Mouse (Mus musculus) heart, adult 2 months (tissue): Measurements from ENCODE around the gene Pigm. TPM values are rescaled to one million over a fixed set of nuclear protein-coding genes. Genes with fewer than 3 reads are reported as not detected.

Experiments used
- DNase-seq, 2 experiments: peaks; one replicate each; pipeline ENCODE4 v3.0.0; 2021
- H3K27ac ChIP-seq: fragments of 200-600 bp; 2 replicates; pipeline ENCODE4 v1.8.1; 2022
- H3K27me3 ChIP-seq: fragments of 200-500 bp; 2 replicates; pipeline ENCODE4 v1.6.1; 2012; ENCODE audit warnings: mild to moderate bottlenecking, low read length, inconsistent platforms, mixed read lengths; ENCODE audit not compliant: control insufficient read depth, insufficient read depth
- H3K36me3 ChIP-seq: fragments of 200-500 bp; 2 replicates; pipeline ENCODE4 v1.6.1; 2012; ENCODE audit warnings: low read length, inconsistent platforms; ENCODE audit not compliant: control insufficient read depth, insufficient read depth
- H3K4me1 ChIP-seq: fragments of 200-500 bp; 2 replicates; pipeline ENCODE4 v1.6.1; 2011; ENCODE audit warnings: low read length; ENCODE audit not compliant: control insufficient read depth, insufficient read depth
- H3K4me3 ChIP-seq: fragments of 200-600 bp; 2 replicates; pipeline ENCODE4 v1.8.1; 2022
- H3K79me2 ChIP-seq: fragments of 200-500 bp; replicated peaks from 2 replicates; pipeline ENCODE4 v1.6.1; 2012; ENCODE audit warnings: mild to moderate bottlenecking, inconsistent platforms, low read length, moderate library complexity, mixed read lengths; ENCODE audit not compliant: control insufficient read depth, insufficient read depth
- H3K9ac ChIP-seq: fragments of 200-500 bp; 2 replicates; pipeline ENCODE4 v1.6.1; 2012; ENCODE audit warnings: low read depth, mild to moderate bottlenecking, control low read depth, inconsistent platforms, low read length, mixed read lengths
- CTCF ChIP-seq: fragments of 200-600 bp; IDR thresholded peaks from 2 replicates; pipeline ENCODE4 v1.8.1; 2022; ENCODE audit warnings: antibody characterized with exemption, mild to moderate bottlenecking, moderate library complexity
- EP300 ChIP-seq: fragments of 200-500 bp; IDR thresholded peaks from 2 replicates; pipeline ENCODE4 v1.6.1; 2011; ENCODE audit warnings: low read depth, low read length, control low read depth; ENCODE audit not compliant: insufficient read depth
- POLR2A ChIP-seq: fragments of 200-500 bp; IDR thresholded peaks from 2 replicates; pipeline ENCODE4 v1.6.1; 2011; ENCODE audit warnings: mild to moderate bottlenecking, low read depth, low read length, control low read depth; ENCODE audit not compliant: insufficient read depth
- WGBS: fragments of 180-500 bp; shearing (Covaris S2); methylation state at CpG from one replicate; pipeline ENCODE4 v1.1.7; 2018; 5-methylcytosine and 5-hydroxymethylcytosine counted together
- intact Hi-C: fragments of 180-260 bp; cut with DNase I; formaldehyde crosslinking; loops from one replicate; pipeline ENCODE4 v1.15.1; 2025
- polyA plus RNA-seq: library from polyadenylated mRNA; depleted of rRNA; stranded (reverse); fragments of >200 nt; gene quantifications from 2 replicates; pipeline ENCODE4 v1.2.3, GENCODE M21; 2012
- total RNA-seq, 2 experiments: library from RNA; stranded (reverse); gene quantifications; 2 replicates each; pipeline ENCODE4 v1.2.3; 2021

Gene Pigm
- total and polyA plus RNA-seq, 3 experiments = 3.3 to 4.2 (median 3.8) TPM

GRCm38 (mm10) chr1:172382090-172382489 lies 5.7 kb downstream of the Pigm start:
- H3K27ac ChIP-seq = no peak overlapping the region
- no peaks in the 10 kb centered on the region for H3K27me3 ChIP-seq
- 98% methylated on average over 1 of the region's 1 CpGs for WGBS
- H3K79me2 ChIP-seq = no peaks in the 10 kb centered on the region
- H3K4me1 ChIP-seq = peaks cover 4% of the 10 kb centered on the region
- no peak for TF ChIP-seq POLR2A
- no peak for TF ChIP-seq EP300
- no peak for TF ChIP-seq CTCF
- H3K9ac ChIP-seq = no peak overlapping the region
- no peak overlapping the region for H3K4me3 ChIP-seq
- peaks cover 24% of the 10 kb centered on the region for H3K36me3 ChIP-seq
- intact Hi-C loops = no loop called here
- DNase-seq = no peak

- no peak for DNase-seq
- Histone ChIP-seq H3K27me3 (no peaks in the 10 kb centered on the region), H3K4me1 (no peaks in the 10 kb centered on the region), H3K79me2 (no peaks in the 10 kb centered on the region), H3K9ac (no peak overlapping the region), H3K36me3 (no peaks in the 10 kb centered on the region), H3K4me3 (no peak overlapping the region), H3K27ac (no peak overlapping the region)
- WGBS = 86% methylated on average over 5 of the region's 5 CpGs
- TF ChIP-seq CTCF (no peak), POLR2A (no peak)
- intact Hi-C loops = no loop called here
These were observed 10.9 kb downstream of the Pigm start for GRCm38 (mm10) chr1:172387246-172387645.

GRCm38 (mm10) chr1:172390769-172391168 lies 14.4 kb downstream of the Pigm start:
- Histone ChIP-seq H3K4me1 (no peaks in the 10 kb centered on the region), H3K4me3 (no peak overlapping the region), H3K27ac (no peak overlapping the region), H3K79me2 (no peaks in the 10 kb centered on the region), H3K36me3 (no peaks in the 10 kb centered on the region), H3K27me3 (peaks cover 3% of the 10 kb centered on the region), H3K9ac (no peak overlapping the region)
- WGBS = 50% methylated on average over 1 of the region's 1 CpGs
- TF ChIP-seq CTCF (no peak), EP300 (no peak), POLR2A (no peak)
- intact Hi-C loops = no loop called here
- no peak for DNase-seq

GRCm38 (mm10) chr1:172391807-172392581 lies 15.6 kb downstream of the Pigm start:
- no peak for DNase-seq
- Histone ChIP-seq H3K27ac (no peak overlapping the region), H3K27me3 (peaks cover 3% of the 10 kb centered on the region), H3K4me3 (no peak overlapping the region), H3K4me1 (no peaks in the 10 kb centered on the region), H3K36me3 (no peaks in the 10 kb centered on the region), H3K9ac (no peak overlapping the region), H3K79me2 (no peaks in the 10 kb centered on the region)
- intact Hi-C loops = no loop called here
- TF ChIP-seq POLR2A (no peak), CTCF (no peak), EP300 (no peak)
- 25% methylated on average over 20 of the region's 20 CpGs for WGBS

GRCm38 (mm10) chr1:172392643-172393170 lies 16.4 kb downstream of the Pigm start:
- TF ChIP-seq EP300 = no peak
- no peak for TF ChIP-seq CTCF
- TF ChIP-seq POLR2A = no peak
- H3K4me1 ChIP-seq = no peaks in the 10 kb centered on the region
- DNase-seq = no peak
- WGBS = 85% methylated on average over 2 of the region's 2 CpGs
- H3K27ac ChIP-seq = no peak overlapping the region
- intact Hi-C loops = no loop called here
- H3K4me3 ChIP-seq = no peak overlapping the region
- no peak overlapping the region for H3K9ac ChIP-seq
- H3K36me3 ChIP-seq = no peaks in the 10 kb centered on the region
- H3K27me3 ChIP-seq = peaks cover 3% of the 10 kb centered on the region
- H3K79me2 ChIP-seq = no peaks in the 10 kb centered on the region

- H3K27me3 ChIP-seq = peaks cover 3% of the 10 kb centered on the region
- H3K79me2 ChIP-seq = no peaks in the 10 kb centered on the region
- intact Hi-C loops = no loop called here
- no peaks in the 10 kb centered on the region for H3K36me3 ChIP-seq
- 40% methylated on average over 8 of the region's 8 CpGs for WGBS
- H3K4me1 ChIP-seq = no peaks in the 10 kb centered on the region
- no peak overlapping the region for H3K27ac ChIP-seq
- no peak overlapping the region for H3K4me3 ChIP-seq
- DNase-seq = no peak
- TF ChIP-seq EP300 = no peak
- no peak for TF ChIP-seq POLR2A
- TF ChIP-seq CTCF = no peak
- H3K9ac ChIP-seq = no peak overlapping the region
These were observed 17.4 kb downstream of the Pigm start for GRCm38 (mm10) chr1:172393739-172394138.
